Mouse (Mus musculus) testis, adult 10 weeks (tissue): ENCODE measurements around the gene Syne3. TPM values are rescaled to one million over a fixed set of nuclear protein-coding genes. Genes with fewer than 3 reads are reported as not detected.

Source experiments
- polyA plus RNA-seq: library from polyadenylated mRNA; stranded (reverse); fragments of 350-450 nt; fragmentation: Illumina TruSeq; extraction: RNeasy Lipid Tissue Mini Kit (QIAGEN cat#74804); gene quantifications from one replicate; pipeline ENCODE4 v1.2.3, GENCODE M21; 2014; ENCODE audit warnings: low read depth, low replicate concordance

The Syne3 gene
- polyA plus RNA-seq, result 1.3 TPM

DNA sequence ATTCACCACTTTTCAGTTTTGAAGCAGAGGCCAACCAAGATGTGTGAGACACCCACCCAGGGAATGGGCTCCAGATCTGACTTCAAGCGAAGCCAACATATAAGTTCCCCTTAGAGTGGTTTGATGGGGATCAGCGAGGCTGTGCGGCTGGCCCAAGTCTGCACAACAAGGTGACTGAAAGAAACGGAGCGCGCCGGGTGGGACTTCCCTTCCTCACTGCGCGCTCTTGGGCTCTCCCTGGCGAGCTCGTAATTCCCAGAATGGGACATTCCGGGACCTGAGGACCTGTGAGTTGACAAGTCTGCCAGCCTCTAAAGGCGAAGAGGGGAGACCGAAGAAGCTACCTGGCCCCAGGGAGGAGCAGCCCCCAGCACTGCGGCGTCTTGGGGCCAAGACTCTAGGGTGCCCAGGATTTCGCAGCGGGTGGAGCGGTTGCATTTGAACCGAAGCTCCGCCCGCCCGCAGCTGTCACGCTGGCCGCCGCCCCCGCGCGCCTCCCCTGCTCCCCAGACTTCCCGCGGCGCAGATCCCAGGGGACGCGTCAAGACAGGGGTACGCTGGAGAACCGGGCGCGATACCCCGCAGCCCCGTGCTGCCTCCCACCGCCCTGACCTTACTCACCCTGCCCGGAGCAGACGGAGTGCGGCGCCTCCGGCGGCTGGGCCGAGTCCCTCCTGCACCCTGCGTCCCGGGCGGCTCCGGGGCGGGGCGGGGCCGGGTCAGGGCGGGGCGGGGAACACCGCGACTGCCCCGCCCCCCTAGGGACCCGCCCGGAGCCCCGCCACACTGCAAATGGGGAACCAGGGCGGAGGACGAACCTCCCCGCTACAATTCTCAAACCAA is at the start of gene Syne3:
Syne3 (minus strand) TSS at position 440 of the 843 bp plus-strand sequence.

GRCm38 (mm10) chr12:105032147-105032831 is 22.7 kb upstream of the Syne3 start, which contains the start of gene Glrx5:
Gene Glrx5, plus strand, starts transcription at chr12:105032688.

Other genes starting within 250 kb of the Syne3 start
- 207 TPM for gene Clmn, start 144.7 kb downstream of the Syne3 start, polyA plus RNA-seq
- gene Glrx5, start 22.9 kb upstream of the Syne3 start, polyA plus RNA-seq, result 4.1 TPM
- gene Tcl1b2, start 136.2 kb upstream of the Syne3 start, polyA plus RNA-seq, result not detected
- gene Tcl1b1, start 149.9 kb upstream of the Syne3 start, polyA plus RNA-seq, result not detected
- gene Tcl1b5, start 166.5 kb upstream of the Syne3 start, polyA plus RNA-seq, result not detected
- gene Tcl1b3, start 181.2 kb upstream of the Syne3 start, polyA plus RNA-seq, result not detected
- gene Tcl1b4, start 192.1 kb upstream of the Syne3 start, polyA plus RNA-seq, result 0.14 TPM
- 0.15 TPM for gene Tcl1, start 213.0 kb upstream of the Syne3 start, polyA plus RNA-seq